9 mouse cellular contexts compared by ENCODE assay signal in genomic region chr10:77258041-77258590, GRCm38 (mm10). TPM values are rescaled to one million over a fixed set of nuclear protein-coding genes. Genes with fewer than 3 reads are reported as not detected.
DNase-seq lines count a peak whose midpoint lies in the region; ATAC-seq and TF ChIP-seq lines count a peak whose summit lies in the region.
"Had no signal": no experiment of that assay in that cellular context is flagged by ENCODE, and none has a peak within 500 bp of the region (broad histone marks: within the 10 kb centered on the region; RNA-seq: fewer than 3 reads in every experiment).

No protein-coding gene starts in this region.

- no peaks in the 10 kb centered on the region for H3K9me3 ChIP-seq in heart, postnatal 0 days (replicated peaks; ENCODE audit: control insufficient read depth, low read length)
- no peaks in the 10 kb centered on the region for H3K9me3 ChIP-seq in embryonic facial prominence, embryonic 12.5 days
- H3K9me3 ChIP-seq in hindbrain, embryonic 15.5 days = no peaks in the 10 kb centered on the region
- H3K9me3 ChIP-seq in midbrain, embryonic 14.5 days (ENCODE audit: control insufficient read depth, low read length) = no peaks in the 10 kb centered on the region

- WGBS in heart, postnatal 0 days = 57% methylated on average over 4 of the region's 4 CpGs
- WGBS in embryonic facial prominence, embryonic 12.5 days = 62% methylated on average over 4 of the region's 4 CpGs
- 63% methylated on average over 4 of the region's 4 CpGs for WGBS in hindbrain, embryonic 15.5 days
- 67% methylated on average over 4 of the region's 4 CpGs for WGBS in midbrain, embryonic 14.5 days

- TF ChIP-seq CTCF in heart, postnatal 0 days (IDR thresholded peaks at IDR 0.05; ENCODE audit: low read depth) = no peak

- H3K36me3 ChIP-seq in heart, postnatal 0 days (replicated peaks; ENCODE audit: control insufficient read depth, insufficient read depth, low read length) = peaks cover 25% of the 10 kb centered on the region
- H3K36me3 ChIP-seq in embryonic facial prominence, embryonic 12.5 days = peaks cover 24% of the 10 kb centered on the region
- H3K36me3 ChIP-seq in hindbrain, embryonic 15.5 days = peaks cover 10% of the 10 kb centered on the region; the same call in 1 of the 2 replicates
- H3K36me3 ChIP-seq in midbrain, embryonic 14.5 days (ENCODE audit: control insufficient read depth, insufficient read depth, low read length) = peaks cover 20% of the 10 kb centered on the region

- no peak overlapping the region for H3K9ac ChIP-seq in heart, postnatal 0 days (replicated peaks; ENCODE audit: low read depth, low read length)
- no peak overlapping the region; the same call in 1 of the 2 replicates for H3K9ac ChIP-seq in embryonic facial prominence, embryonic 12.5 days
- peak overlapping the region; percentile 62 for H3K9ac ChIP-seq in hindbrain, embryonic 15.5 days
- peak overlapping the region; percentile 67; the same call in 1 of the 2 replicates for H3K9ac ChIP-seq in midbrain, embryonic 14.5 days (replicated peaks; ENCODE audit: low read length)

- H3K4me2 ChIP-seq in heart, postnatal 0 days (ENCODE audit: low read depth, low read length) = peak overlapping the region; percentile 84
- H3K4me2 ChIP-seq in embryonic facial prominence, embryonic 12.5 days (replicated peaks) = peak overlapping the region; percentile 77
- H3K4me2 ChIP-seq in hindbrain, embryonic 15.5 days = peak overlapping the region; percentile 78
- H3K4me2 ChIP-seq in midbrain, embryonic 14.5 days (ENCODE audit: low read length) = peak overlapping the region; percentile 89

- H3K27me3 ChIP-seq in heart, postnatal 0 days (ENCODE audit: control insufficient read depth, insufficient read depth, low read length) = no peaks in the 10 kb centered on the region
- H3K27me3 ChIP-seq in embryonic facial prominence, embryonic 12.5 days = no peaks in the 10 kb centered on the region
- H3K27me3 ChIP-seq in hindbrain, embryonic 15.5 days = no peaks in the 10 kb centered on the region
- no peaks in the 10 kb centered on the region for H3K27me3 ChIP-seq in midbrain, embryonic 14.5 days (ENCODE audit: control insufficient read depth, insufficient read depth, low read length)

- H3K4me3 ChIP-seq in heart, postnatal 0 days (ENCODE audit: low read depth, low read length) = peak overlapping the region; percentile 80; the same call in 1 of the 2 replicates
- H3K4me3 ChIP-seq in embryonic facial prominence, embryonic 12.5 days = peak overlapping the region; percentile 97
- peak overlapping the region; percentile 86 for H3K4me3 ChIP-seq in hindbrain, embryonic 15.5 days
- H3K4me3 ChIP-seq in midbrain, embryonic 14.5 days (replicated peaks; ENCODE audit: low read depth, low read length) = peak overlapping the region; percentile 83

- no peak for DNase-seq in heart, postnatal 0 days (ENCODE audit: low spot score)
- DNase-seq in heart, postnatal 4 days = no peak
- no peak for DNase-seq in midbrain, embryonic 14.5 days
- no peak for DNase-seq in frontal cortex, postnatal 36 days (ENCODE audit: low spot score in 2 of 2)
- no peak for DNase-seq in MN1 (ENCODE audit: low spot score)
- DNase-seq in adrenal gland, postnatal 4 days (ENCODE audit: low spot score in 2 of 2) = no peak
- DNase-seq: embryo, embryonic 11 days had no signal

- no peak for TF ChIP-seq EP300 in heart, postnatal 0 days (IDR thresholded peaks at IDR 0.05; ENCODE audit: low read depth)

- H3K4me1 ChIP-seq in heart, postnatal 0 days (ENCODE audit: control insufficient read depth, insufficient read depth) = peaks cover 4% of the 10 kb centered on the region; the same call in 1 of the 2 replicates
- H3K4me1 ChIP-seq in embryonic facial prominence, embryonic 12.5 days = peaks cover 6% of the 10 kb centered on the region
- peaks cover 23% of the 10 kb centered on the region for H3K4me1 ChIP-seq in hindbrain, embryonic 15.5 days (replicated peaks)
- 0 out of 2 replicates have a peak, but pooled peaks cover 10% of the 10 kb centered on the region for H3K4me1 ChIP-seq in midbrain, embryonic 14.5 days (ENCODE audit: control insufficient read depth, insufficient read depth, low read length)

- no peak for ATAC-seq in heart, postnatal 0 days (ENCODE audit: insufficient read depth, low read depth)
- no peak for ATAC-seq in embryonic facial prominence, embryonic 12.5 days (ENCODE audit: insufficient number of reproducible peaks, insufficient read depth, low FRiP score, low TSS enrichment)
- no peak for ATAC-seq in hindbrain, embryonic 15.5 days (ENCODE audit: low FRiP score, low read depth)
- ATAC-seq in midbrain, embryonic 14.5 days (ENCODE audit: low FRiP score, low TSS enrichment) = no peak

- no peak overlapping the region for H3K27ac ChIP-seq in heart, postnatal 0 days (ENCODE audit: low read depth)
- H3K27ac ChIP-seq in embryonic facial prominence, embryonic 12.5 days = no peak overlapping the region
- H3K27ac ChIP-seq in hindbrain, embryonic 15.5 days (replicated peaks) = no peak overlapping the region
- H3K27ac ChIP-seq in midbrain, embryonic 14.5 days (replicated peaks; ENCODE audit: low read depth, low read length) = no peak overlapping the region

RNA-seq across cellular contexts. Expression of gene Pofut2, which starts 0.9 kb away (rescaled TPM):
- 78.8 and 94.1 TPM in 2 replicates for total RNA-seq in heart, postnatal 0 days (2014; rRNA removed; ENCODE audit: low replicate concordance)
- polyA plus RNA-seq in heart, postnatal 0 days (2015; fragmentation: Nextera tagmentation; extraction: Ambion mirVana) = 71.1 and 72.4 TPM in 2 replicates
- 10 to 100 TPM; 69.1 to 71.0 TPM for total RNA-seq in heart, postnatal 4 days (2021)
- polyA plus RNA-seq in embryonic facial prominence, embryonic 12.5 days (2016; fragmentation: Nextera tagmentation; extraction: Ambion mirVana) = 109 and 111 TPM in 2 replicates
- polyA plus RNA-seq in hindbrain, embryonic 15.5 days (2015; fragmentation: Nextera tagmentation; extraction: Ambion mirVana) = 57.0 and 58.1 TPM in 2 replicates
- polyA plus RNA-seq in midbrain, embryonic 14.5 days (2014; fragmentation: Nextera tagmentation; extraction: Ambion mirVana) = 43.4 and 52.0 TPM in 2 replicates
- 10 to 100 TPM; 75.4 to 78.5 TPM for total RNA-seq in adrenal gland, postnatal 4 days (2021)

Comparison
In these comparisons a context has a peak if more than half of its experiments do, and no peak if none do; other contexts are left out.
1. H3K9ac ChIP-seq: peak in hindbrain, embryonic 15.5 days (single experiment) and midbrain, embryonic 14.5 days (single experiment); none in heart, postnatal 0 days (single experiment) and embryonic facial prominence, embryonic 12.5 days (single experiment).
2. Peak in every context shown above with its lines, with median percentiles within 50 percentile points of each other: H3K4me2 ChIP-seq and H3K4me3 ChIP-seq.